Mouse (Mus musculus) MEL (cell line): ENCODE measurements around the gene Polr3k. TPM values are rescaled to one million over a fixed set of nuclear protein-coding genes. Genes with fewer than 3 reads are reported as not detected.

Source experiments
- DNase-seq: peaks from one replicate; pipeline ENCODE4 v3.0.0; 2011; ENCODE audit warnings: low read depth, low spot score
- H3K27ac ChIP-seq: 2 replicates; pipeline ENCODE4 v1.5.1; 2012; ENCODE audit warnings: low read depth, mild to moderate bottlenecking, control low read depth, low read length, moderate library complexity; ENCODE audit not compliant: control insufficient read depth
- H3K27me3 ChIP-seq, 2 experiments: fragments of 150-350 bp in 1 of 2; sonication (generic) in 1 of 2; 2 replicates each; pipeline ENCODE4 v1.6.1; 2012; ENCODE audit warnings: low read length in 2 of 2, mild to moderate bottlenecking in 2 of 2, improper control_type of control experiment in 1 of 2, moderate library complexity in 1 of 2; ENCODE audit not compliant: insufficient read depth in 2 of 2, control insufficient read depth in 1 of 2
- H3K36me3 ChIP-seq, 2 experiments: 2 replicates each; pipeline ENCODE4 v1.6.1; 2012 to 2014; ENCODE audit warnings: low read length in 2 of 2, improper control_type of control experiment in 1 of 2, inconsistent platforms in 1 of 2, mild to moderate bottlenecking in 1 of 2; ENCODE audit not compliant: insufficient read depth in 2 of 2, control insufficient read depth in 1 of 2
- H3K4me1 ChIP-seq, 2 experiments: fragments of 150-350 bp in 1 of 2; sonication (generic) in 1 of 2; 2 replicates each; pipeline ENCODE4 v1.6.1; 2012; ENCODE audit warnings: low read length in 2 of 2, improper control_type of control experiment in 1 of 2, mild to moderate bottlenecking in 1 of 2; ENCODE audit not compliant: insufficient read depth in 2 of 2, control insufficient read depth in 1 of 2
- H3K4me3 ChIP-seq, 2 experiments: fragments of 150-350 bp in 1 of 2; sonication (generic) in 1 of 2; 2 replicates each; pipeline ENCODE4 v1.5.1; 2012; ENCODE audit warnings: low read depth in 2 of 2, low read length in 2 of 2, mild to moderate bottlenecking in 2 of 2, moderate library complexity in 2 of 2, control low read depth in 1 of 2, improper control_type of control experiment in 1 of 2; ENCODE audit not compliant: control insufficient read depth in 1 of 2, insufficient read depth in 1 of 2
- H3K79me2 ChIP-seq: 2 replicates; pipeline ENCODE4 v1.6.1; 2012; ENCODE audit warnings: mild to moderate bottlenecking, low read length, moderate library complexity; ENCODE audit not compliant: control insufficient read depth, poor library complexity, insufficient read depth
- H3K9ac ChIP-seq: 2 replicates; pipeline ENCODE4 v1.6.1; 2012; ENCODE audit warnings: low read depth, mild to moderate bottlenecking, control low read depth, low read length, moderate library complexity; ENCODE audit not compliant: control insufficient read depth, poor library complexity, severe bottlenecking
- H3K9me3 ChIP-seq: fragments of 150-350 bp; sonication (generic); replicated peaks from 2 replicates; pipeline ENCODE4 v1.6.1; 2012; ENCODE audit warnings: mild to moderate bottlenecking, low read length, improper control_type of control experiment, moderate library complexity; ENCODE audit not compliant: insufficient read depth
- BHLHE40 ChIP-seq: IDR thresholded peaks from 2 replicates; pipeline ENCODE4 v1.6.1; 2012; ENCODE audit warnings: low read depth, mild to moderate bottlenecking, inconsistent platforms, low read length, improper control_type of control experiment, borderline replicate concordance
- CHD1 ChIP-seq: IDR thresholded peaks from 2 replicates; pipeline ENCODE4 v1.6.1; 2012; ENCODE audit warnings: low read depth, mild to moderate bottlenecking, inconsistent platforms, low read length, improper control_type of control experiment
- CHD2 ChIP-seq: IDR thresholded peaks from 2 replicates; pipeline ENCODE4 v1.6.1; 2011; ENCODE audit warnings: low read length, improper control_type of control experiment
- ETS1 ChIP-seq: IDR thresholded peaks from 2 replicates; pipeline ENCODE4 v1.6.1; 2012; ENCODE audit warnings: low read depth, mild to moderate bottlenecking, inconsistent platforms, low read length, improper control_type of control experiment, moderate library complexity
- MAX ChIP-seq: IDR thresholded peaks from 2 replicates; pipeline ENCODE4 v1.6.1; 2011; ENCODE audit warnings: low read length, improper control_type of control experiment
- MAZ ChIP-seq: IDR thresholded peaks from 2 replicates; pipeline ENCODE4 v1.6.1; 2012; ENCODE audit warnings: low read depth, mild to moderate bottlenecking, inconsistent platforms, low read length, improper control_type of control experiment
- MEF2A ChIP-seq: IDR thresholded peaks from 2 replicates; pipeline ENCODE4 v1.6.1; 2014; ENCODE audit warnings: low read depth, mild to moderate bottlenecking, inconsistent platforms, low read length, improper control_type of control experiment; ENCODE audit not compliant: poor library complexity, insufficient replicate concordance, severe bottlenecking; ENCODE audit errors: extremely low read depth
- MXI1 ChIP-seq: IDR thresholded peaks from 2 replicates; pipeline ENCODE4 v1.6.1; 2011; ENCODE audit warnings: mild to moderate bottlenecking, low read depth, low read length, improper control_type of control experiment
- MYB ChIP-seq: IDR thresholded peaks from 2 replicates; pipeline ENCODE4 v1.6.1; 2011; ENCODE audit warnings: mild to moderate bottlenecking, low read depth, low read length, improper control_type of control experiment
- NELFE ChIP-seq: IDR thresholded peaks from 2 replicates; pipeline ENCODE4 v1.6.1; 2011; ENCODE audit warnings: low read depth, low read length, improper control_type of control experiment
- POLR2A ChIP-seq, 2 experiments: IDR thresholded peaks; 2 replicates each; pipeline ENCODE4 v1.6.1; 2011 to 2012; ENCODE audit warnings: low read length in 2 of 2, mild to moderate bottlenecking in 2 of 2, control low read depth in 1 of 2, improper control_type of control experiment in 1 of 2, low read depth in 1 of 2, moderate library complexity in 1 of 2; ENCODE audit not compliant: control insufficient read depth in 1 of 2, insufficient read depth in 1 of 2, poor library complexity in 1 of 2
- POLR2AphosphoS2 ChIP-seq: IDR thresholded peaks from 2 replicates; pipeline ENCODE4 v1.6.1; 2011; ENCODE audit warnings: low read length, improper control_type of control experiment
- RCOR1 ChIP-seq: IDR thresholded peaks from 2 replicates; pipeline ENCODE4 v1.6.1; 2012; ENCODE audit warnings: low read depth, mild to moderate bottlenecking, inconsistent platforms, low read length, improper control_type of control experiment
- SIN3A ChIP-seq: IDR thresholded peaks from 2 replicates; pipeline ENCODE4 v1.6.1; 2012; ENCODE audit warnings: low read length, improper control_type of control experiment, inconsistent platforms
- TAL1 ChIP-seq: IDR thresholded peaks from 2 replicates; pipeline ENCODE4 v1.6.1; 2012; ENCODE audit warnings: mild to moderate bottlenecking, inconsistent platforms, low read length, moderate library complexity, mixed read lengths
- UBTF ChIP-seq: IDR thresholded peaks from 2 replicates; pipeline ENCODE4 v1.6.1; 2012; ENCODE audit warnings: low read depth, mild to moderate bottlenecking, inconsistent platforms, low read length, improper control_type of control experiment, moderate library complexity, borderline replicate concordance; ENCODE audit not compliant: insufficient read depth
- ZC3H11A ChIP-seq: IDR thresholded peaks from 2 replicates; pipeline ENCODE4 v1.6.1; 2012; ENCODE audit warnings: low read depth, mild to moderate bottlenecking, inconsistent platforms, low read length, improper control_type of control experiment
- ZMIZ1 ChIP-seq: IDR thresholded peaks from 2 replicates; pipeline ENCODE4 v1.6.1; 2012; ENCODE audit warnings: low read depth, mild to moderate bottlenecking, inconsistent platforms, low read length, improper control_type of control experiment, moderate library complexity
- ZNF384 ChIP-seq: IDR thresholded peaks from 2 replicates; pipeline ENCODE4 v1.6.1; 2012; ENCODE audit warnings: low read depth, mild to moderate bottlenecking, inconsistent platforms, low read length, improper control_type of control experiment
- polyA plus RNA-seq, 2 experiments: library from polyadenylated mRNA; stranded (reverse) in 1 of 2; unstranded in 1 of 2; fragments of >175 nt in 1 of 2; fragments of >200 nt in 1 of 2; gene quantifications; 2 replicates each; pipeline versions ENCODE4 v1.2.1 to v1.2.4; 2012; ENCODE audit warnings: low replicate concordance in 2 of 2, low read depth in 1 of 2; ENCODE audit not compliant: insufficient read length in 2 of 2, insufficient read depth in 1 of 2, missing spikeins in 1 of 2
- total RNA-seq: library from RNA; depleted of rRNA; stranded (reverse); fragments of 300-350 nt; gene quantifications from 2 replicates; pipeline ENCODE4 v1.2.3, GENCODE M21; 2012; rRNA removed

Polr3k gene
- total and polyA plus RNA-seq, 3 experiments = 37.6 to 50.3 TPM; not detected in 1

GRCm38 (mm10) chr2:181917861-181918260 lies 53.7 kb downstream of the Polr3k start:
- TF ChIP-seq ZC3H11A (no peak), BHLHE40 (no peak), POLR2A (IDR thresholded peaks at IDR 0.05; ENCODE audit: control insufficient read depth in 1 of 2, insufficient read depth in 1 of 2, low read depth in 1 of 2, low read length in 2 of 2, poor library complexity in 1 of 2) (no peak), MAZ (no peak), MXI1 (no peak), UBTF (no peak), MYB (no peak), TAL1 (no peak), MAX (no peak), ETS1 (no peak), NELFE (no peak)
- no peaks in the 10 kb centered on the region for H3K9me3 ChIP-seq
- DNase-seq = peak; percentile 92
- no peak overlapping the region for H3K9ac ChIP-seq
- no peaks in the 10 kb centered on the region for H3K79me2 ChIP-seq
- H3K27me3 ChIP-seq = no peaks in the 10 kb centered on the region
- H3K27ac ChIP-seq = no peak overlapping the region
- H3K36me3 ChIP-seq = no peaks in the 10 kb centered on the region
- H3K4me3 ChIP-seq = no peak overlapping the region
- H3K4me1 ChIP-seq = no peaks in the 10 kb centered on the region

GRCm38 (mm10) chr2:181918501-181918900 lies 54.4 kb downstream of the Polr3k start:
- H3K9me3 ChIP-seq = no peaks in the 10 kb centered on the region
- peak; percentile 93 for DNase-seq
- no peaks in the 10 kb centered on the region for H3K79me2 ChIP-seq
- TF ChIP-seq ZMIZ1 (no peak), MEF2A (no peak), POLR2AphosphoS2 (no peak), SIN3A (no peak), MYB (no peak), UBTF (no peak), POLR2A (IDR thresholded peaks at IDR 0.05; ENCODE audit: control insufficient read depth in 1 of 2, insufficient read depth in 1 of 2, low read depth in 1 of 2, low read length in 2 of 2, poor library complexity in 1 of 2) (no peak), TAL1 (no peak), RCOR1 (no peak), CHD2 (no peak), ZNF384 (no peak), CHD1 (no peak)
- no peak overlapping the region for H3K9ac ChIP-seq
- H3K27me3 ChIP-seq = no peaks in the 10 kb centered on the region
- no peak overlapping the region for H3K27ac ChIP-seq
- H3K4me3 ChIP-seq = no peak overlapping the region
- no peaks in the 10 kb centered on the region for H3K36me3 ChIP-seq
- no peaks in the 10 kb centered on the region for H3K4me1 ChIP-seq

Other genes starting within 250 kb of the Polr3k start
- gene Gm29797, start 207.3 kb upstream of the Polr3k start, total RNA-seq = not detected in 2 replicates
- gene Gm29797, start 207.3 kb upstream of the Polr3k start, polyA plus RNA-seq = not detected
- gene Sox18, start 192.7 kb upstream of the Polr3k start, total RNA-seq = not detected in 2 replicates
- under 1 TPM in 1 of 2 experiments, not detected in 1; 0.04 TPM for gene Sox18, start 192.7 kb upstream of the Polr3k start, polyA plus RNA-seq
- 6.7 and 7.3 TPM in 2 replicates for gene Tcea2, start 184.0 kb upstream of the Polr3k start, total RNA-seq
- gene Tcea2, start 184.0 kb upstream of the Polr3k start, polyA plus RNA-seq = 10 to 100 TPM in 1 of 2 experiments, not detected in 1; 17.0 TPM
- gene Rgs19, start 170.4 kb upstream of the Polr3k start, total RNA-seq = 45.5 and 46.2 TPM in 2 replicates
- gene Rgs19, start 170.4 kb upstream of the Polr3k start, polyA plus RNA-seq = 100 to 1,000 TPM in 1 of 2 experiments, not detected in 1; 157 TPM
- gene Lkaaear1, start 165.9 kb upstream of the Polr3k start, total RNA-seq = not detected in 2 replicates
- gene Lkaaear1, start 165.9 kb upstream of the Polr3k start, polyA plus RNA-seq = not detected
- 0.04 TPM in 1 of 2 replicates, not detected in the other for gene Oprl1, start 149.3 kb upstream of the Polr3k start, total RNA-seq
- under 1 TPM in 1 of 2 experiments, not detected in 1; 0.25 TPM for gene Oprl1, start 149.3 kb upstream of the Polr3k start, polyA plus RNA-seq
- not detected in 2 replicates for gene Myt1, start 101.0 kb upstream of the Polr3k start, total RNA-seq
- not detected for gene Myt1, start 101.0 kb upstream of the Polr3k start, polyA plus RNA-seq
- 9.9 and 10.3 TPM in 2 replicates for gene Pcmtd2, start 26.5 kb upstream of the Polr3k start, total RNA-seq
- 10 to 100 TPM in 1 of 2 experiments, not detected in 1; 13.6 TPM for gene Pcmtd2, start 26.5 kb upstream of the Polr3k start, polyA plus RNA-seq
- not detected in 2 replicates for gene Gm14496, start 126.8 kb downstream of the Polr3k start, total RNA-seq
- gene Gm14496, start 126.8 kb downstream of the Polr3k start, polyA plus RNA-seq = under 1 TPM in 1 of 2 experiments, not detected in 1; 0.01 TPM